Mouse (Mus musculus): Measurements from ENCODE around the gene H2-Q6.
"Not testable (repeated sequence)": the region's sequence is repeated elsewhere in the genome, so short reads cannot be mapped to it uniquely, and the experiment has no call there.

Gene H2-Q6

DNA sequence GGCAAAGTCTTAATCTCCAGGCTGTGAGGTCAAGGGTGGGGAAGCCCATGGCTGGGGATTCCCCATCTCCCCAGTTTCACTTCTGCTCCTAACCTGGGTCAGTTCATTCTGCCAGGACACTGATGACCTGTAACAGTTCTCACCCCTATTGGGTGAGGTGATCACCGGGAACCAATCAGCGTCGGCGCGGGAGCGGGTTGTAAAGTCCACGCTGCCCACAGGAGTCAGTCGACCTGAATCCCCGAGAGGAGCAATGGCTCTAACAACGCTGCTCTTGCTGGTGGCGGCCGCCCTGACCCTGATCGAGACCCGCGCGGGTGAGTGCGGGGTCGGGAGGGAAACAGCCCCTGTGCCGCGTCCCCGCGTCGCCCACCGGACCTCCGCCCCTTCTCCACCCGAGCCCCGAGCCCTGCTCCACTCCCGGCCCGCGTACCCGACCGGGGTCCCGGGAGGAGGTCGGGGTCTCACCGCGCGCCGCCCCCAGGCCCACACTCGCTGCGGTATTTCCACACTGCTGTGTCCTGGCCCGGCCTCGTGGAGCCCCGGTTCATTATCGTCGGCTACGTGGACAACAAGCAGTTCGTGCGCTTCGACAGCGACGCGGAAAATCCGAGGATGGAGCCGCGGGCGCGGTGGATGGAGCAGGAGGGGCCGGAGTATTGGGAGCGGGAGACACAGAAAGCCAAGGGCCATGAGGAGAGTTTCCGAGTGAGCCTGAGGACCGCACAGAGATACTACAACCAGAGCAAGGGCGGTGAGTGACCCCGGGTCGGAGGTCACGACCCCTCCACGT, at the start of gene H2-Q6:
Gene H2-Q6 (plus strand): TSS at position 227 of the 793 bp plus-strand sequence.
- DNase-seq = peak; percentile 78

DNA sequence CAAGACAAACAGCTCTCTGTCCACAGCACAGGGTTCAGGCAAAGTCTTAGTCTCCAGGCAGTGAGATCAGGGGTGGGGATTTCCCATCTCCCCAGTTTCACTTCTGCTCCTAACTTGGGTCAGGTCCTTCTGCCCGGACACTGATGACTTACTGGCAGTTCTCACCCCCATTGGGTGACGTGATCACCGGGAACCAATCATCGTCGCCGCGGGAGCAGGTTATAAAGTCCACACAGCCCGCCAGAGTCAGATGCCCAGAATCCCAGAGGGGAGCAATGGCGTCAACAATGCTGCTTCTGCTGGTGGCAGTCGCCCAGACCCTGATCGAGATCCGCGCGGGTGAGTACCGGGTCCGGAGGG, 45.3 kb upstream of the H2-Q6 start, which contains the start of gene H2-Q4:
Gene H2-Q4 (plus strand): TSS at position 249 of the 360 bp plus-strand sequence.
- peak; percentile 76 for DNase-seq

DNA sequence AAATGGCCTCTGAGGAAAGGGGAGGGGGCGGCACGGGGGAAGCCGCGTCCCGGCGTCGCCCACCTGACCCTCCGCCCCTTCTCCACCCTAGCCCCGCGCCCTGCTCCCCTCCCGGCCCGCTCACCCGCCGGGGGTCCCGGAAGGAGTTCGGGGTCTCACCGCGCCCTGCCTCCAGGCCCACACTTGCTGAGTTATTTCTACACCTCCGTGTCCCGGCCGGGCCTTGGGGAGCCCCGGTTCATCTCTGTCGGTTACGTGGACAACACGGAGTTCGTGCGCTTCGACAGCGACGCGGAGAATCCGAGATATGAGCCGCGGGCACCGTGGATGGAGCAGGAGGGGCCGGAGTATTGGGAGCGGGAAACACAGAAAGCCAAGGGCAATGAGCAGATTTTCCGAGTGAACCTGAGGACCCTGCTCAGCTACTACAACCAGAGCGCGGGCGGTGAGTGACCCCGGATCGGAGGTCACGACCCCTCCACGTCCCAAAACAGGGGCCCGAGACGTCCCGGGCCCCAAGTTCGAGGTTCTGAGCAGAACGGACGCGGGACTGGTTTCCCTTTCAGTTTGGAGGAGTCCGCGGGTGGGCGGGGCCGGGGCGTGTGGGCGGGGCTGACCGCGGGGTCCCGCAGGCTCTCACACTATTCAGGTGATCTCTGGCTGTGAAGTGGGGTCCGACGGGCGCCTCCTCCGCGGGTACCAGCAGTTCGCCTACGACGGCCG, 44.8 kb upstream of the H2-Q6 start:
- DNase-seq = peak; percentile 47

GRCm38 (mm10) chr17:35389796-35390195, 34.9 kb upstream of the H2-Q6 start:
- DNase-seq = peak; percentile 62

GRCm38 (mm10) chr17:35392671-35393070, 32.0 kb upstream of the H2-Q6 start:
- DNase-seq = not testable (repeated sequence)

DNA sequence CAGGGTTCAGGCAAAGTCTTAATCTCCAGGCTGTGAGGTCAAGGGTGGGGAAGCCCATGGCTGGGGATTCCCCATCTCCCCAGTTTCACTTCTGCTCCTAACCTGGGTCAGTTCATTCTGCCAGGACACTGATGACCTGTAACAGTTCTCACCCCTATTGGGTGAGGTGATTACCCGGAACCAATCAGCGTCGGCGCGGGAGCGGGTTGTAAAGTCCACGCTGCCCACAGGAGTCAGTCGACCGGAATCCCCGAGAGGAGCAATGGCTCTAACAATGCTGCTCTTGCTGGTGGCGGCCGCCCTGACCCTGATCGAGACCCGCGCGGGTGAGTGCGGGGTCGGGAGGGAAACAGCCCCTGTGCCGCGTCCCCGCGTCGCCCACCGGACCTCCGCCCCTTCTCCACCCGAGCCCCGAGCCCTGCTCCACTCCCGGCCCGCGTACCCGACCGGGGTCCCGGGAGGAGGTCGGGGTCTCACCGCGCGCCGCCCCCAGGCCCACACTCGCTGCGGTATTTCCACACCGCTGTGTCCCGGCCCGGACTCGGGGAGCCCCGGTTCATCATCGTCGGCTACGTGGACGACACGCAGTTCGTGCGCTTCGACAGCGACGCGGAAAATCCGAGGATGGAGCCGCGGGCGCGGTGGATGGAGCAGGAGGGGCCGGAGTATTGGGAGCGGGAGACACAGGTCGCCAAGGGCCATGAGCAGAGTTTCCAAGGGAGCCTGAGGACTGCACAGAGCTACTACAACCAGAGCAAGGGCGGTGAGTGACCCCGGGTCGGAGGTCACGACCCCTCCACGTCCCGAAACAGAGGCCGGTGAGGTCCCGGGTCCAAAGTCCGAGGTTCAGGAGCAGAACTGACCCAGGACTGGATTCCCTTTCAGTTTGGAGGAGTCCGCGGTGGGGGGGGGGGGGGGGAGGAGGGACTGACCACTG, 30.5 kb upstream of the H2-Q6 start:
- DNase-seq = peak; percentile 4

DNA sequence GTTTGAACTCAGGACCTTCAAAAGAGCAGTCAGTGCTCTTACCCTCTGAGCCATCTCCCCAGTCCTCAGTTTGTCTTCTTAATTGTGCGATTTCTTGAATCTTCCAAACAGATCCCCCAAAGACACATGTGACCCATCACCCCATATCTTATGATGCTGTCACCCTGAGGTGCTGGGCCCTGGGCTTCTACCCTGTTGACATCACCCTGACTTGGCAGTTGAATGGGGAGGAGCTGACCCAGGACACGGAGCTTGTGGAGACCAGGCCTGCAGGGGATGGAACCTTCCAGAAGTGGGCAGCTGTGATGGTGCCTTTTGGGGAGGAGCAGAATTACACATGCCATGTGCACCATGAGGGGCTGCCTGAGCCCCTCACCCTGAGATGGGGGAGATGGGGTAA, 27.7 kb upstream of the H2-Q6 start:
- not testable (repeated sequence) for DNase-seq

- DNase-seq = not testable (repeated sequence)
Measured at GRCm38 (mm10) chr17:35413057-35413456, 11.6 kb upstream of the H2-Q6 start.

- not testable (repeated sequence) for DNase-seq
Measured at GRCm38 (mm10) chr17:35415273-35416129, 9.1 kb upstream of the H2-Q6 start.

DNA sequence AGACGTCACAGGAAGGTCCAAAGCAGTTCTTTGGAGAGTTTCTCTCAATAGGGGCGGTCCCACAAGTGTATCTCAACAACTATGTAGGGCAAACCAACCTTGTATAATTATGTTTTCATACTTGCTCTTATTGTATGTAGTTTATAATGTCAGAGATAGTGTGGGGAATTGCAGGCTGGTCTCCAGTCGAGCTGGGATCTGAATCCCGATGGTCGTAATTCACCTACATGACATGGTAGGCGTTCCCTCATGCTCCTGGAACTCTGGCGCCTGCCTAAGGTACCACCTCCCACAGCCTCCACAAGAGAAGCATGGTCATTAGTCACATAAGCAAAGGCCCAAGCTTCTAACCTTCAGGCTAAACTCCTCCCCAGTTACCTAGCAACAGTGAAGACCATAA, 5.9 kb upstream of the H2-Q6 start:
- DNase-seq = no peak

GRCm38 (mm10) chr17:35419564-35419963, 5.1 kb upstream of the H2-Q6 start:
- not testable (repeated sequence) for DNase-seq

GRCm38 (mm10) chr17:35420206-35420810, 4.3 kb upstream of the H2-Q6 start:
- peak; percentile 71 for DNase-seq

DNA sequence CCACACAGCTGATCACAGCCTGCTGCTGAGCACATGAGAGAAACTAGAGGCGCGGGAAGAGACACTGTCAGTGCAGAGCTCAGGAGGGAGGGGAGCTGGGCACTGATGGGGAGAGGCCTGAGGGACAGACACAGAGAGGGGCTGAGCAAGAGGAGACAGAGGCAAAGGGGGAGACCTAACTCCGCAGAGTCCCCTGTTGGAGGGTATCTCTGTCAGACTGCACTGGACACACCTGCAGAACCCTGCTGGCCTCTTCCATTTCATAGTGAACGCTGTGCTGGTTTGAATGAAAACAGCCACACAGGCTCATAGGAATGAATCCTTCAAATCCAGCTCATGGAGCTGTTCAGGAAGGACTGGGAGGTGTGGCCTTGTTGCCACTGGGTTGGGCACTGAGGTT, 3.3 kb upstream of the H2-Q6 start:
- DNase-seq = not testable (repeated sequence)

- DNase-seq = not testable (repeated sequence)
Measured at GRCm38 (mm10) chr17:35422360-35422759, 2.3 kb upstream of the H2-Q6 start.

DNA sequence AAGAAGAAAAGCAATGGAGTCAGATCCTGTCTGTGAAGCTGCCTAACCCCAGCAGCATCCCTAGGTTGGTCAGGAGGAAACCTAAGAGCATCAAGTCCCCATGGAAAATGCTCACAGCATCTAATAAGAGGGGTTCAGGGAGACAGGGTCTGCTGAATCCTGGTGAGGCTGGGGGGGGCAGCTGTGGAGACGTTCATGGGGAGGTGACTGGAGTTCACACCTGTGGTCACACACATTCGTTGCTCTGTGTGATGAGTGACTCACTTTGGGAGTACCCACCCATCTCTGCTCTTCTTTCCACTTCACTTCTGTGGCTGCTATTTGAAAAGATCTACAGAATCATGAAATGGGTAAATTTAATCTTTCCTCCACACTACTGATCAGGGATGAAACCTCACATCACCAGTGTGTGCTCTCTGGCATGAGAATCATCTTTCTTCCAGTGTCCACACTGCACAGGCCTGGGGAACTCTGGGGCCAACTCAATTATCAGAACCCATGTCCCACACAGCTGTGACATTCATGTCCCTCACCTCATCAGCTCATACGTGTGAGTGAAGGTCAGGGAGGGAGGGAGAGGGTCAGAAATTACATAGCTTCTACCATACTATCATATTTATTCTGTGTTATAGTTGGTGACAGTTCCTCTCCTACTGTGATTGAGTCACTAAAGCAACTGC, 1.4 kb upstream of the H2-Q6 start:
- DNase-seq = not testable (repeated sequence)

- not testable (repeated sequence) for DNase-seq
Measured at GRCm38 (mm10) chr17:35424106-35424505, 544 bp upstream of the H2-Q6 start.

GRCm38 (mm10) chr17:35425474-35425873, 824 bp downstream of the H2-Q6 start:
- DNase-seq = not testable (repeated sequence)

- DNase-seq = not testable (repeated sequence)
Measured at GRCm38 (mm10) chr17:35428883-35429282, 4.2 kb downstream of the H2-Q6 start.

DNA sequence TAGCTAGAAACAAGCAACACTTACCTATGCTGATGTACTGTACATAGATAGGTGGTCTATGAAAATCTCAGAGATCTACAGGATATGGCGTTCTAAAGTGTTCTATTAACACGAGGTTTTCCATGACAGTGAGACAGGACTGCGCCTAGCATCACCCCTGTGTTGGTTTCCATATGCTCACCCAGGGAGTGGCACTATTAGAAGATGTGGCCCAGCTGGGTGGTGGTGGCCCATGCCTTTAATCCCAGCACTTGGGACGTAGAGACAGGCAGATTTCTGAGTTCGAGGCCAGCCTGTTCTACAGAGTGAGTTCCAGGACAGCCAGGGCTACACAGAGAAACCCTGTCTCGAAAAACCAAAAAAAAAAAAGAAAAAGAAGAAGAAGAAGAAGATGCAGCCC, 6.0 kb downstream of the H2-Q6 start:
- not testable (repeated sequence) for DNase-seq

- not testable (repeated sequence) for DNase-seq
Measured at GRCm38 (mm10) chr17:35432167-35432566, 7.5 kb downstream of the H2-Q6 start.

DNA sequence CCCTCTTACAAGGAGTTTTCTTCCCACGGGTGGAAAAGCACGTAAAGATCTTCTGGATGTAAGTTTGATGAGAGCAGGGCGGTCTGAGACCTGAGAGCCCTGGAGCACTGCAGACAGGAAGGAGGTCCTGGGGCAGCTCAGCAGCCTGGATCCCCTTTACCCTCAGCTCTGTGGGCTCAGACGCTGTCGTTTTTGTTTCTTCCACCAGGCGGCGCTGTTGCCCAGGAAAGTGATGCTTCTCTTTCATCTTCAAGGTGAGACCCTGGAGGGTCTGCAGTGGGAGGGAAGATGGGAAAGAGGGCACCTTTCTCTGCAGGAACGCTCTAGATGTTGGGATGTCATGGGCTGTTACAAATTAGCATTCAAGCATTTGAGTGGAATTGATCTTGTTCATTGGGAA, 10.2 kb downstream of the H2-Q6 start:
- peak; percentile 73 for DNase-seq

Data from retina, postnatal 1 day (tissue).